8 mouse cellular contexts compared by ENCODE assay signal in the genomic region with DNA sequence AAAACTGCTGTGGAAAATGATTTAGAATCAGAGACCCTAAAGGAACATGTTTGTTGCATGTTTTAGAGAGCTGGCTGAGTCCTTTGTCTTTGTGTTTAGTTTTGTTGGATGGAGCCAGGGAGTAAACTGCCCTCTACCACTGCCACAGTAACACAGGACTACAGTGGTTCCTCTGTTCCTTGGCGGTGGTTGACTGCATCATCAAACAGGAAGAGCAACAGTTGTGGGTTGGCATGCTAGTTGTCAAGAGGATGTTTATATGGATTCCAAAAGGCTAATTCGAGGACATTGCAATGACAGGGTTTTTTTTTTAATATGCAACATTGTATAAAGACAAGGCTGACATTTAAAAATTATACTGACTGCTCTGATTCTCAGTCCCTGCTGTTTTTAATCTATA. TPM values are rescaled to one million over a fixed set of nuclear protein-coding genes. Genes with fewer than 3 reads are reported as not detected.
A peak's percentile ranks its signal among the peaks of the same experiment; 100 is the strongest.
DNase-seq lines count a peak whose midpoint lies in the region; ATAC-seq and TF ChIP-seq lines count a peak whose summit lies in the region.
"Had no signal": no experiment of that assay in that cellular context is flagged by ENCODE, and none has a peak within 500 bp of the region (broad histone marks: within the 10 kb centered on the region; RNA-seq: fewer than 3 reads in every experiment).

No protein-coding gene starts in this region.

- peak; percentile 92 for ATAC-seq in activated CD4-positive, CD25-positive, alpha-beta regulatory T cell, adult 4 months
- no peak for ATAC-seq in heart, embryonic 16.5 days (replicated peaks; ENCODE audit: extremely low read depth, insufficient read depth, low FRiP score)
- 0 out of 2 replicates have a peak, but pooled peaks have one; percentile 38 for ATAC-seq in megakaryocyte, adult 5-6 weeks (ENCODE audit: poor library complexity, severe bottlenecking)

- H3K27ac ChIP-seq in left cerebral cortex, adult 2 months: peak overlapping the region; percentile 9; the same call in 1 of the 2 replicates
- peak overlapping the region; percentile 94 for H3K27ac ChIP-seq in heart, embryonic 16.5 days (ENCODE audit: low read length)

- H3K4me2 ChIP-seq in heart, embryonic 16.5 days (ENCODE audit: low read depth, low read length): no peak overlapping the region

- peaks cover 36% of the 10 kb centered on the region for H3K4me1 ChIP-seq in heart, embryonic 16.5 days (ENCODE audit: control insufficient read depth, insufficient read depth, low read length)

- H3K9me3 ChIP-seq in heart, embryonic 16.5 days (replicated peaks; ENCODE audit: control insufficient read depth, low read length): no peaks in the 10 kb centered on the region

- DNase-seq in left cerebral cortex, adult 2 months (ENCODE audit: extremely low spot score in 1 of 2, low spot score in 2 of 2): no peak
- DNase-seq in left cerebral cortex, postnatal 25 days (ENCODE audit: low spot score in 2 of 2): no peak
- no peak for DNase-seq in embryo, embryonic 10.5 days (ENCODE audit: low spot score)
- DNase-seq in thymus, adult 18-20 months: no peak
- DNase-seq: gastrocnemius, postnatal 25 days had no signal

- no peak for TF ChIP-seq CTCF in left cerebral cortex, adult 2 months (IDR thresholded peaks at IDR 0.05)

- H3K36me3 ChIP-seq in heart, embryonic 16.5 days (ENCODE audit: control insufficient read depth, insufficient read depth): no peaks in the 10 kb centered on the region

- H3K9ac ChIP-seq in heart, embryonic 16.5 days (ENCODE audit: low read length): peak overlapping the region; percentile 56

- H3K4me3 ChIP-seq in left cerebral cortex, adult 2 months: no peak overlapping the region
- no peak overlapping the region for H3K4me3 ChIP-seq in heart, embryonic 16.5 days (ENCODE audit: low read length)

- WGBS in heart, embryonic 16.5 days: 48% methylated on average over 2 of the region's 2 CpGs

- H3K27me3 ChIP-seq in heart, embryonic 16.5 days (ENCODE audit: control insufficient read depth, insufficient read depth, low read length): no peaks in the 10 kb centered on the region

- intact Hi-C loops in left cerebral cortex, adult 2 months (cut with DNase I): no loop called here
- intact Hi-C loops in left cerebral cortex, postnatal 25 days (cut with DNase I): no loop called here

RNA-seq across cellular contexts. Expression of gene Cyth3, which starts 47.6 kb away (rescaled TPM):
- total RNA-seq in left cerebral cortex, adult 2 months (2021): 10 to 100 TPM; 36.7 to 36.9 TPM
- total RNA-seq in left cerebral cortex, postnatal 25 days (2021): 10 to 100 TPM; 37.5 to 38.2 TPM
- polyA plus RNA-seq in activated CD4-positive, CD25-positive, alpha-beta regulatory T cell, adult 4 months (2017; shearing (Covaris generic)): 10 to 100 TPM; 30.3 to 32.8 TPM
- 59.2 and 59.4 TPM in 2 replicates for polyA plus RNA-seq in heart, embryonic 16.5 days (2015; fragmentation: Nextera tagmentation; extraction: Ambion mirVana)
- total RNA-seq in megakaryocyte, adult 5-6 weeks (2015): 5.4 and 6.5 TPM in 2 replicates
- total RNA-seq in megakaryocyte, adult 5-6 weeks (2017): 7.5 and 8.9 TPM in 2 replicates
